Comparison of ENCODE assay signal across 17 mouse cellular contexts in the genomic region with DNA sequence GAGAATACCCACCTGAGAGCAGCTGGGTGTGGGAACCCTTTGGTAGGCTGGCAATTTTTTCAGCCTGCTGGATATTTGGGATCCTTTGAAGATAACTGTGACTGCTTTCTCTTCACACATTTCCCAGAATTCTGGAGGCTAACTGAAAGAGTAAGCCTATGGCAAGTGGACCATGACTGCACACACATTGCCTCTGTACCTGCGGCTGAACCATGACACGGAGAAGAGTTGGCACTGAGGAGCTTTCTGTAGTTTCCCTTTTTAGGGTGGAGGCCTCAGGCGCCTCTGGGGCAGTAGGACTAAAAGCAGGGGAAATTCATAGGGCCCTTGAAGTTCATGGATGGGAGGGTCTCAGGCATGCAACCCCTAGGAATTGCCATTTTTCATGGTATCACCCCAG. TPM values are rescaled to one million over a fixed set of nuclear protein-coding genes. Genes with fewer than 3 reads are reported as not detected.
DNase-seq lines count a peak whose midpoint lies in the region; ATAC-seq and TF ChIP-seq lines count a peak whose summit lies in the region.
"Had no signal": no experiment of that assay in that cellular context is flagged by ENCODE, and none has a peak within 500 bp of the region (broad histone marks: within the 10 kb centered on the region; RNA-seq: fewer than 3 reads in every experiment).

No protein-coding gene starts in this region.

- H3K4me2 ChIP-seq in forebrain, embryonic 12.5 days, result no peak overlapping the region
- H3K4me2 ChIP-seq in hindbrain, embryonic 12.5 days (replicated peaks), result no peak overlapping the region
- H3K4me2 ChIP-seq in midbrain, embryonic 13.5 days (replicated peaks), result no peak overlapping the region
- H3K4me2 ChIP-seq: embryonic facial prominence, embryonic 13.5 days; limb, embryonic 13.5 days had no signal

- no peak overlapping the region for H3K27ac ChIP-seq in MEL (ENCODE audit: control insufficient read depth, low read depth, low read length)
- peak overlapping the region; percentile 95 for H3K27ac ChIP-seq in forebrain, embryonic 12.5 days
- peak overlapping the region; percentile 88; the same call in 1 of the 2 replicates for H3K27ac ChIP-seq in hindbrain, embryonic 12.5 days
- H3K27ac ChIP-seq in midbrain, embryonic 13.5 days, result peak overlapping the region; percentile 92
- H3K27ac ChIP-seq: embryonic facial prominence, embryonic 13.5 days; limb, embryonic 13.5 days; liver, embryonic 14.5 days had no signal

- TF ChIP-seq CTCF in MEL (IDR thresholded peaks at IDR 0.05 in 2 of 3, conservative IDR thresholded peaks at IDR 0.05 in 1 of 3; ENCODE audit: control insufficient read depth in 1 of 3, insufficient read depth in 1 of 3, low read depth in 2 of 3, low read length in 3 of 3, poor library complexity in 1 of 3, severe bottlenecking in 1 of 3), result no peak

- peaks cover 2 to 4% of the 10 kb centered on the region in 2 experiments; a peak in 3 of 4 replicates for H3K27me3 ChIP-seq in MEL (ENCODE audit: control insufficient read depth in 1 of 2, insufficient read depth in 2 of 2, low read length in 2 of 2)
- H3K27me3 ChIP-seq in forebrain, embryonic 12.5 days, result peaks cover 15% of the 10 kb centered on the region; the same call in 1 of the 2 replicates
- no peaks in the 10 kb centered on the region for H3K27me3 ChIP-seq in hindbrain, embryonic 12.5 days
- no peaks in the 10 kb centered on the region for H3K27me3 ChIP-seq in midbrain, embryonic 13.5 days

- no peaks in the 10 kb centered on the region for H3K36me3 ChIP-seq in MEL (ENCODE audit: control insufficient read depth in 1 of 2, insufficient read depth in 2 of 2, low read length in 2 of 2)
- H3K36me3 ChIP-seq in forebrain, embryonic 12.5 days (replicated peaks), result no peaks in the 10 kb centered on the region
- H3K36me3 ChIP-seq in hindbrain, embryonic 12.5 days, result no peaks in the 10 kb centered on the region
- H3K36me3 ChIP-seq in midbrain, embryonic 13.5 days, result no peaks in the 10 kb centered on the region
- H3K36me3 ChIP-seq: embryonic facial prominence, embryonic 13.5 days; limb, embryonic 13.5 days had no signal

- peak; percentile 48 for DNase-seq in MEL (ENCODE audit: low read depth, low spot score)
- DNase-seq in thymus, postnatal 14 days, result no peak
- DNase-seq in embryo, embryonic 9.5 days (ENCODE audit: extremely low spot score), result no peak
- DNase-seq in heart, adult 9 months (ENCODE audit: low spot score in 2 of 2), result no peak
- DNase-seq: adrenal gland, postnatal 25 days; cerebellum, adult 2 months; kidney, adult 9 months had no signal

- ATAC-seq in forebrain, embryonic 12.5 days (ENCODE audit: low FRiP score), result no peak
- ATAC-seq in hindbrain, embryonic 12.5 days (ENCODE audit: low FRiP score), result no peak
- no peak for ATAC-seq in midbrain, embryonic 13.5 days
- ATAC-seq: activated CD4-positive, CD25-positive, alpha-beta regulatory T cell, adult 4 months; Patski had no signal

- no peak for TF ChIP-seq RAD21 in MEL (IDR thresholded peaks at IDR 0.05; ENCODE audit: low read depth, low read length)

- no peak for TF ChIP-seq EP300 in MEL (IDR thresholded peaks at IDR 0.05; ENCODE audit: low read depth in 1 of 2, low read length in 2 of 2)

- H3K79me2 ChIP-seq in MEL (ENCODE audit: control insufficient read depth, insufficient read depth, low read length, poor library complexity), result no peaks in the 10 kb centered on the region

- TF ChIP-seq POLR2A in MEL (IDR thresholded peaks at IDR 0.05; ENCODE audit: control insufficient read depth in 1 of 2, insufficient read depth in 1 of 2, low read depth in 1 of 2, low read length in 2 of 2, poor library complexity in 1 of 2), result no peak

- no peaks in the 10 kb centered on the region for H3K9me3 ChIP-seq in MEL (replicated peaks; ENCODE audit: insufficient read depth, low read length)
- H3K9me3 ChIP-seq in forebrain, embryonic 12.5 days, result no peaks in the 10 kb centered on the region
- no peaks in the 10 kb centered on the region for H3K9me3 ChIP-seq in hindbrain, embryonic 12.5 days (replicated peaks)
- H3K9me3 ChIP-seq in midbrain, embryonic 13.5 days, result no peaks in the 10 kb centered on the region
- H3K9me3 ChIP-seq: embryonic facial prominence, embryonic 13.5 days; limb, embryonic 13.5 days had no signal

- H3K4me1 ChIP-seq in MEL (ENCODE audit: control insufficient read depth in 1 of 2, insufficient read depth in 2 of 2, low read length in 2 of 2), result no peaks in the 10 kb centered on the region
- H3K4me1 ChIP-seq in forebrain, embryonic 12.5 days, result peaks cover 43% of the 10 kb centered on the region
- H3K4me1 ChIP-seq in hindbrain, embryonic 12.5 days, result peaks cover 27% of the 10 kb centered on the region
- peaks cover 46% of the 10 kb centered on the region for H3K4me1 ChIP-seq in midbrain, embryonic 13.5 days (replicated peaks)

- no peak overlapping the region for H3K9ac ChIP-seq in MEL (ENCODE audit: control insufficient read depth, low read depth, low read length, poor library complexity, severe bottlenecking)
- no peak overlapping the region for H3K9ac ChIP-seq in forebrain, embryonic 12.5 days
- H3K9ac ChIP-seq in hindbrain, embryonic 12.5 days, result no peak overlapping the region
- no peak overlapping the region for H3K9ac ChIP-seq in midbrain, embryonic 13.5 days (replicated peaks)
- H3K9ac ChIP-seq: embryonic facial prominence, embryonic 13.5 days; limb, embryonic 13.5 days; liver, embryonic 14.5 days had no signal

- H3K4me3 ChIP-seq in MEL (ENCODE audit: control insufficient read depth in 1 of 2, insufficient read depth in 1 of 2, low read depth in 2 of 2, low read length in 2 of 2), result no peak overlapping the region
- no peak overlapping the region for H3K4me3 ChIP-seq in forebrain, embryonic 12.5 days (replicated peaks)
- H3K4me3 ChIP-seq in hindbrain, embryonic 12.5 days, result no peak overlapping the region
- H3K4me3 ChIP-seq in midbrain, embryonic 13.5 days (replicated peaks), result no peak overlapping the region
- H3K4me3 ChIP-seq: embryonic facial prominence, embryonic 13.5 days; limb, embryonic 13.5 days had no signal

- WGBS in forebrain, embryonic 12.5 days, result 90% methylated on average over 3 of the region's 3 CpGs
- WGBS in hindbrain, embryonic 12.5 days, result 95% methylated on average over 3 of the region's 3 CpGs
- WGBS in midbrain, embryonic 13.5 days, result 90% methylated on average over 3 of the region's 3 CpGs

TF ChIP-seq in MEL, 35 proteins besides CTCF, POLR2A, EP300 and RAD21:
- TF ChIP-seq RCOR1 (IDR thresholded peaks at IDR 0.05; ENCODE audit: low read depth, low read length), result no peak
- TF ChIP-seq SMC3 (IDR thresholded peaks at IDR 0.05; ENCODE audit: low read depth, low read length), result no peak
- no peak for TF ChIP-seq GATA1 (IDR thresholded peaks at IDR 0.05; ENCODE audit: low read depth, low read length)
- no peak for TF ChIP-seq TAL1 (IDR thresholded peaks at IDR 0.05; ENCODE audit: low read length)
- TF ChIP-seq MXI1 (IDR thresholded peaks at IDR 0.05; ENCODE audit: low read depth, low read length), result no peak
- TF ChIP-seq CHD1 (IDR thresholded peaks at IDR 0.05; ENCODE audit: low read depth, low read length), result no peak
- TF ChIP-seq MAX (IDR thresholded peaks at IDR 0.05; ENCODE audit: low read length), result no peak
- no peak for TF ChIP-seq KAT2A (conservative IDR thresholded peaks at IDR 0.05; ENCODE audit: low read depth, low read length)
- no peak for TF ChIP-seq USF1 (IDR thresholded peaks at IDR 0.05; ENCODE audit: low read depth, low read length)
- no peak for TF ChIP-seq JUND (IDR thresholded peaks at IDR 0.05; ENCODE audit: low read depth, low read length)
- no peak for TF ChIP-seq ETS1 (IDR thresholded peaks at IDR 0.05; ENCODE audit: low read depth, low read length)
- no peak for TF ChIP-seq NELFE (IDR thresholded peaks at IDR 0.05; ENCODE audit: low read depth, low read length)
- TF ChIP-seq HCFC1 (IDR thresholded peaks at IDR 0.05; ENCODE audit: low read depth, low read length), result no peak
- TF ChIP-seq USF2 (IDR thresholded peaks at IDR 0.05; ENCODE audit: borderline replicate concordance in 1 of 2, insufficient read depth in 1 of 2, low read depth in 1 of 2, low read length in 2 of 2), result no peak
TF ChIP-seq in MEL: peak in this region for 0.

RNA-seq across cellular contexts. Expression of a gene that starts 40.9 kb away (rescaled TPM):
- total RNA-seq in MEL (2012; rRNA removed), result 76.5 and 83.8 TPM in 2 replicates
- polyA plus RNA-seq in MEL (2012; ENCODE audit: insufficient read depth in 1 of 2, insufficient read length in 2 of 2, low read depth in 1 of 2, low replicate concordance in 2 of 2, missing spikeins in 1 of 2), result 10 to 100 TPM in 1 of 2 experiments, not detected in 1; 56.9 TPM
- not detected in 2 replicates for polyA plus RNA-seq in forebrain, embryonic 12.5 days (2016; fragmentation: Nextera tagmentation; extraction: Ambion mirVana)
- polyA plus RNA-seq in hindbrain, embryonic 12.5 days (2016; fragmentation: Nextera tagmentation; extraction: Ambion mirVana), result not detected in 2 replicates
- polyA plus RNA-seq in midbrain, embryonic 13.5 days (2015; fragmentation: Nextera tagmentation; extraction: Ambion mirVana), result not detected in 2 replicates
- total RNA-seq: adrenal gland, postnatal 25 days; common myeloid progenitor, adult 5-6 weeks had no signal
- polyA plus RNA-seq: C2C12; cerebellum, adult 2 months; Patski had no signal

RNA-seq across cellular contexts. Expression of a gene that starts 46.0 kb away (rescaled TPM):
- total RNA-seq in MEL (2012; rRNA removed), result 148 and 158 TPM in 2 replicates
- 100 to 1,000 TPM in 1 of 2 experiments, not detected in 1; 130 TPM for polyA plus RNA-seq in MEL (2012; ENCODE audit: insufficient read depth in 1 of 2, insufficient read length in 2 of 2, low read depth in 1 of 2, low replicate concordance in 2 of 2, missing spikeins in 1 of 2)
- 61.4 and 62.7 TPM in 2 replicates for polyA plus RNA-seq in forebrain, embryonic 12.5 days (2016; fragmentation: Nextera tagmentation; extraction: Ambion mirVana)
- 52.8 and 55.1 TPM in 2 replicates for polyA plus RNA-seq in hindbrain, embryonic 12.5 days (2016; fragmentation: Nextera tagmentation; extraction: Ambion mirVana)
- 46.5 and 46.6 TPM in 2 replicates for polyA plus RNA-seq in midbrain, embryonic 13.5 days (2015; fragmentation: Nextera tagmentation; extraction: Ambion mirVana)

Comparison
In these comparisons a context has a peak if more than half of its experiments do, and no peak if none do; other contexts are left out.
1. RNA of a gene that starts 40.9 kb away (polyA plus RNA-seq): 56.9 TPM in MEL; not detected in midbrain, embryonic 13.5 days, not detected in hindbrain, embryonic 12.5 days and not detected in forebrain, embryonic 12.5 days; every median in the first group is over 10 times any median in the second.